Mouse (Mus musculus): Measurements from ENCODE around the gene Gm20388.

Gene Gm20388

GRCm38 (mm10) chr8:122118536-122118935 is 2207.9 kb downstream of the Gm20388 start:
- DNase-seq (ENCODE audit: extremely low read depth, insufficient read length, low spot score) = no peak

- DNase-seq (ENCODE audit: extremely low read depth, insufficient read length, low spot score) = no peak
These were observed 2213.7 kb downstream of the Gm20388 start for GRCm38 (mm10) chr8:122124326-122124725.

- no peak for DNase-seq (ENCODE audit: extremely low read depth, insufficient read length, low spot score)
These were observed 2216.0 kb downstream of the Gm20388 start for GRCm38 (mm10) chr8:122126659-122127058.

- DNase-seq (ENCODE audit: extremely low read depth, insufficient read length, low spot score) = peak; percentile 50
These were observed 2223.5 kb downstream of the Gm20388 start for GRCm38 (mm10) chr8:122134121-122134529.

GRCm38 (mm10) chr8:122135494-122135893 is 2224.9 kb downstream of the Gm20388 start:
- no peak for DNase-seq (ENCODE audit: extremely low read depth, insufficient read length, low spot score)

GRCm38 (mm10) chr8:122139784-122140183 is 2229.1 kb downstream of the Gm20388 start:
- DNase-seq (ENCODE audit: extremely low read depth, insufficient read length, low spot score) = peak; percentile 69

- DNase-seq (ENCODE audit: extremely low read depth, insufficient read length, low spot score) = no peak
These were observed 2229.8 kb downstream of the Gm20388 start for GRCm38 (mm10) chr8:122140411-122140810.

- no peak for DNase-seq (ENCODE audit: extremely low read depth, insufficient read length, low spot score)
These were observed 2231.8 kb downstream of the Gm20388 start for GRCm38 (mm10) chr8:122142428-122142827.

- no peak for DNase-seq (ENCODE audit: extremely low read depth, insufficient read length, low spot score)
These were observed 2232.6 kb downstream of the Gm20388 start for GRCm38 (mm10) chr8:122143231-122143630.

- peak; percentile 87 for DNase-seq (ENCODE audit: extremely low read depth, insufficient read length, low spot score)
These were observed 2234.2 kb downstream of the Gm20388 start for GRCm38 (mm10) chr8:122144729-122145311.

- DNase-seq (ENCODE audit: extremely low read depth, insufficient read length, low spot score) = no peak
These were observed 2238.4 kb downstream of the Gm20388 start for GRCm38 (mm10) chr8:122149045-122149444.

- DNase-seq (ENCODE audit: extremely low read depth, insufficient read length, low spot score) = no peak
These were observed 2239.0 kb downstream of the Gm20388 start for GRCm38 (mm10) chr8:122149606-122150005.

- DNase-seq (ENCODE audit: extremely low read depth, insufficient read length, low spot score) = no peak
These were observed 2240.9 kb downstream of the Gm20388 start for GRCm38 (mm10) chr8:122151541-122151940.

- DNase-seq (ENCODE audit: extremely low read depth, insufficient read length, low spot score) = peak; percentile 52
These were observed 2244.5 kb downstream of the Gm20388 start for GRCm38 (mm10) chr8:122155082-122155643.

GRCm38 (mm10) chr8:122155964-122156363 is 2245.3 kb downstream of the Gm20388 start:
- peak; percentile 72 for DNase-seq (ENCODE audit: extremely low read depth, insufficient read length, low spot score)

- no peak for DNase-seq (ENCODE audit: extremely low read depth, insufficient read length, low spot score)
These were observed 2247.0 kb downstream of the Gm20388 start for GRCm38 (mm10) chr8:122157689-122158088.

GRCm38 (mm10) chr8:122160165-122160564 is 2249.5 kb downstream of the Gm20388 start:
- DNase-seq (ENCODE audit: extremely low read depth, insufficient read length, low spot score) = no peak

- peak; percentile 54 for DNase-seq (ENCODE audit: extremely low read depth, insufficient read length, low spot score)
These were observed 2252.4 kb downstream of the Gm20388 start for GRCm38 (mm10) chr8:122162992-122163391.

- peak; percentile 64 for DNase-seq (ENCODE audit: extremely low read depth, insufficient read length, low spot score)
These were observed 2256.7 kb downstream of the Gm20388 start for GRCm38 (mm10) chr8:122167204-122167860.

GRCm38 (mm10) chr8:122169446-122169845 is 2258.8 kb downstream of the Gm20388 start:
- DNase-seq (ENCODE audit: extremely low read depth, insufficient read length, low spot score) = no peak

- peak; percentile 48 for DNase-seq (ENCODE audit: extremely low read depth, insufficient read length, low spot score)
These were observed 2261.2 kb downstream of the Gm20388 start for GRCm38 (mm10) chr8:122171823-122172222.

Measured in 3134 (cell line).